Mouse (Mus musculus) heart, postnatal 36 days (tissue): ENCODE measurements around the gene Ccdc80. TPM values are rescaled to one million over a fixed set of nuclear protein-coding genes. Genes with fewer than 3 reads are reported as not detected.

ENCODE experiments used
- DNase-seq, 2 experiments: peaks; one replicate each; pipeline ENCODE4 v3.0.0; 2021 to 2022
- intact Hi-C: fragments of 180-260 bp; cut with DNase I; formaldehyde crosslinking; loops from one replicate; pipeline ENCODE4 v1.15.1; 2025
- total RNA-seq, 2 experiments: library from RNA; stranded (reverse); gene quantifications; 2 replicates each; pipeline ENCODE4 v1.2.3; 2021

Ccdc80 gene
- total RNA-seq: 10 to 100 TPM; 85.3 to 92.6 TPM

DNA sequence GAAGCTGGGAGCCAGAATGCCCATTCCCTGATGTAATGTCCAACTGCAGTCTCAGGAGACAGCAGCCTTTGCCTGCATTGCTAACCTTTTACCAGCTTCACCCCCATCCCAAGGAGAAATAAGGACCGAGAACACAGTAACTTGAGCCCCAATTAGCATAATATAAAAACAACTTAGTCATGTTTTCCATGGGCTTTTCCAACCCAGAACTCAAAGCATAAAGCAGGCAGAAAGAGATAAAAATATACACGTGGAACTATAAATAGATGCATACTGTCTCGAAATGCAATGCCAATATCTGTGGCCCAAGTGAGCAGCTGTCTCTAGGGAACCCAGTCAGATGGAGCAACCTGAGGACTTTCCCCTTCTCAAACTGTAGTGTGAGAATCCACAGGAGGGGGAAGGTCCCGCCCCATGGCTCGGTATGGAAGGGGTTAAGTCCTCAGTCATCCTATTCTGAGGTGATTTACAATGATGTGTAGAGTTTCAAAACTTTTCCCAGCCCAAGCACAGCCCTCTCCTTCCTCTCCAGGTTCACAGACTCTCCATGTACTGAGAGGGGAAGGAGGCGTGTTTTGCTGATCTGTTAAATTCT is at the start of gene Ccdc80:
Ccdc80 (plus strand) TSS at position 266 of the 595 bp plus-strand sequence.
- DNase-seq: peak; percentile 45 to 66
- intact Hi-C loops: loop anchor here (5.0 to 10.0 kb wide), 2 partner anchors 64 to 368 kb away; partner anchors contain the start of genes Atg3, Nepro and Slc35a5

DNA sequence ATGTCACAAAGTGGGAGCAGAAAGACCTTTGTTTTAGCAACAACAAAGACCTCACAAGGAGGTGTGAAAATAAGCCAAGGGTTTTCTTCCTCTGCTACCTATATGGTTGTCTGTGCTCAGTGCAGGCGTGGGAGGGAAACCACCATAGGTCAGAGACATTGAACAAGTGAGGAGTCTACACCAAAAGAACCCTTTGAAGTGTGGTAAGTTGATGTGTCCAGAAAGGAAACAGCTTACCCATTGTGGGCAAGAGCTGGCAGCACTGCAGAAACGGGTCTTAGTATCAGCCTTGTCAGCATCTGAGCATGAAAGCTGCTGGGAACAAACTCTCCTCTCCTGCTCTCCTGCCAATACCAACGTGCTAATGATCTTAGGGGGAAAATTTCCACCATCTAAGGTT is 48.4 kb upstream of the Ccdc80 start:
- intact Hi-C loops: no loop called here

DNA sequence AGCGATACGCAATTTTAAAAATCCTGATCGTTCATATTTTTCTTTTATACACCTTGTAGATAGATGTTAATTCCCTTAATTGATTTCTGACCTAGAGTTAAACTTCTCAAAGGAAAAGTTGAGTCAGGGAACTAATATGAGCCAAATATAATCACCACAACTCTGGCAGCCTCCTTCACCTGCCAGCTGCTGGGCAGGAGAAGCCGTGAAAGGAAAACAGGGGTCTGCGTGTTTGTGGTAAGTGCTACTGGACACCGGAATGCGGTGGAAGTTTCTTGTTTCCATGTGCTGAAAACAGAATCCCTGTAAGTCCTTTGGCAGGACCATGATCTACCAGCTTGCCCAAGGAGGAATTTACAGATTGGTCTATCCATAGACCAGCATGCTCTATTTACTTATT is 36.0 kb upstream of the Ccdc80 start:
- intact Hi-C loops: no loop called here
- DNase-seq: no peak

More for the DNA sequence above, 48.4 kb upstream of the Ccdc80 start:
- DNase-seq: no peak

DNA sequence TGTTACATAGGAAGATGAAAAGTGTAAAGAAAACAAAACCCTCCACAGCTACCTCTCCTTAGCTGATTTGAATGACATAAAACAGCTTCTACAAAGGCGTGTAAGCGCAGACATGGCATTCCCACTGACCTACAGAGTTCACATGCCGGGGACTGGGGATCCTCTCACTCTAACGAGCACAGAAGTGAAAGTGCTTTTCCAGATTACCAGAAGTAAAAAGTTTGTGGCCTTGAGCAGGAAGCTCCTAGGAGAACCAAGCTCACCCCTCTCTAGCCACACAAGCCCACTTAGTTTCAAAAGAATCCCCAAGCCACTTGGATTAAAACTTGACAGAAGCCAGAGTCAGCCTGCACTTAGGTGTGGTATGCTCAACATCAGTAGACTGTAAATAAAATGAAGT is 35.3 kb upstream of the Ccdc80 start:
- no peak for DNase-seq
- intact Hi-C loops: no loop called here

DNA sequence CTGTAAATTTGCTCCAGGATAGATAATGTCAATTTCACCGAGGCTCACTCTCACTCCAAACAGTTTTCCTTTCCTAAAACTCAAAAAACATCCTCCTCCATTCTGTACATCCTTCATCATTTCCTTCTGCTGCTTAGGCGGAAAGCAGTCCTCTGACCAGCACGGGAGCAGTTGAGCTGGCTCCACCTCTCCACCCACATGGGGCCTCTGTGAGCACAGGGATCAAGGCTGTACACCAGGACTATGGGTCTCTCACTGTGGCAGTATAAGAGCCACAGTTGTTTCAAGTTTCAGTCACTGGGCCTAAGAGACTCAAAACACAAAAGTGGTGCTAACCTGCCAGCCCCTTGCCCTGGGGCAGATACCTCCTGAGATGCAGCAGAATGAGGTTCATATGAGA is 32.1 kb upstream of the Ccdc80 start:
- DNase-seq: peak; percentile 8 to 19

DNA sequence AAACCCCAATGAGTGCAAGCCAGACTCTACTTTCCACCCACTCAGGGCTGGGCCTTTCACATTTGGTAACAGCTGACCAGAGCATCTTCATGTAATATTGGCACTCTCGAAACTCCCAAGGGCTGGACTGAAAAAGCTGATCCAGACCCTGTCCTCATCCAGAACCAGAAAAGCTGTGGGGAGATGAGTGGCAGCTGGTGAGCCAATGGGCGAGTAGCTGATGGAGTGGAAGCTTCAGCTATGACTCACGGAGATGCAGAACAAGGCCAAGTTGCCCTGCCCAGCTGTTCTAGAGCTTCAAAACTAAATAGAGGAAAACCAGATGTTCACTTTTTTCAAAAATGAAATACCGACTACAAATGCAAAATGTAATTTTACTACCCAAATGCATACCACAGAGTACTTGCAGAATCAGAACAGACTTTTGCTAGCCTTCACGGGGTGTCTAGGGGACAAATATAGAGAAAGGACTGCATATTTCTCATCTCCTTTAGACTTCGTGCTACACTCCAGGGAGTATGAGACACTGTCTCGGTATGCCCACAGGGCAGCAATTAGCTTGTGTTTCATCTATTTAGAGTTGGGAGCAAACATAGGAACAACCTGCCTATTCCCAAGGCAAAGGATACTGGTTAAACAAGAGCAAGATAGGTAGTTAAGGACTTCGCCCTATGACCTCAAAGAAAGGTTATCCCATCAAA is 22.7 kb upstream of the Ccdc80 start:
- peak; percentile 62 to 64 for DNase-seq
- intact Hi-C loops: no loop called here

More for the DNA sequence above, 32.1 kb upstream of the Ccdc80 start:
- intact Hi-C loops: no loop called here

DNA sequence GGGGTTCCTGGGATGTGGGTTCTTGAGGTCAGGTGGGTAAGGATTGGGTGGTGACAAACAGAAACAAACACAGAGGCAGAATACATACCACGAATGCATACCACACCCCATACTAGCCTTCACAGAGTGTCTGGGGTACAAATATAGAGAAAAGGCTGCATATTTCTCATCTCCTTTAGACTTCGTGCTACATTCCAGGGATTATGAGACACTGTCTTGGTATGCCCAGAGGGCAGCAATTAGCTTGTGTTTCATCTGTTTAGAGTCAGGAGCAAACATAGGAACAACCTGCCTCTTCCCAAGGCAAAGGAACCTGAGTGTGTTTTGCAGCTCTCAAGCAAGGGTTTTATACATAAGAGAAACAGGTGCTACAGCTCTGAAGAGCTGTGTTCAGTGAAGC is 21.8 kb upstream of the Ccdc80 start:
- intact Hi-C loops: no loop called here

DNA sequence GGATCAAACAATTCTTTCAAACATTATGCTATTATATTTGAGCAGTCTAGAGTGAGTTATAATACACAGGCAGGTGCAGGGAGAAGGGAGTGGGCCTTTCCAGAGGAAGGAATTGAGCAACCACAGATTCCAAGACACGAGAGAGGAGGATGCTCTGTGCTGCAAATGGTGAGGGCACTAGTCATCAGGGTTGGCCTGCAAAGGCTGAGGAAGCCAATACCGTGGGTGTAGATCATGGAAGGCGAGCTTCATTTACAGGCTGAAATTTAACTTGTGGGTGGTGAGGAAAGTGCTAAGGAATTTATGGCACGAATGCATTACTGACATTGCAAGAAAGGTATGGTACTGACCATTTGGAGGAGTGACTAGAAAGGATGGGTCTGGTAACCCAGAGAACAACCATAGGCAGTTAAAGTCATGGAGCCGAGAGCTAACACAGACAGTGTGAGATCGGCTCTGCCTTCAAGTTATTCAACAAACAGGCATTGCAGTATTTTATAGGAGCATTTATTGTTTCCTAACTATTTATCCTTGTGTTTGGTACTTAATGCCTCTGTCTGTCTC is 15.6 kb upstream of the Ccdc80 start:
- DNase-seq: no peak
- intact Hi-C loops: loop anchor here (5.0 kb wide), 1 partner anchor 585 kb away; no protein-coding TSS in a partner anchor

More for the DNA sequence above, 21.8 kb upstream of the Ccdc80 start:
- DNase-seq: no peak

DNA sequence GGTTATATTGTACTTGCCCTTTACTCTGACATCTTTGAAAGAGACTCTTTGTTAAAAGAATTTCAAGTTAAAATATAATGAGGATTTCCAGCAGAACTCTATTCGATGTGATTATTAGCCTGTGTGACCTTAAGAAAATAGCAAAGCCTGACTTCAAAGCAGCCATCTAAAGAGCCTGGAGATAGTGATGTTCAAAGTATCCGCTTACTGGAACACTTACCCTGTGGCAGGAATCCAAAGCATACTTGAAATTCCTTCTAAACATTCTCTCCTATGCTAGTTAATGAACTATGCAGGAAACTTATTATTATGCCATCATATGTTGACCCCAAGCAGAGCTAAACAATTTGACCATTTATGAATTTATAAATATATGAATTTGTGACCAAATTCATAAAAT is 13.9 kb upstream of the Ccdc80 start:
- intact Hi-C loops: loop anchor here (5.0 kb wide), 1 partner anchor 587 kb away; no protein-coding TSS in a partner anchor

DNA sequence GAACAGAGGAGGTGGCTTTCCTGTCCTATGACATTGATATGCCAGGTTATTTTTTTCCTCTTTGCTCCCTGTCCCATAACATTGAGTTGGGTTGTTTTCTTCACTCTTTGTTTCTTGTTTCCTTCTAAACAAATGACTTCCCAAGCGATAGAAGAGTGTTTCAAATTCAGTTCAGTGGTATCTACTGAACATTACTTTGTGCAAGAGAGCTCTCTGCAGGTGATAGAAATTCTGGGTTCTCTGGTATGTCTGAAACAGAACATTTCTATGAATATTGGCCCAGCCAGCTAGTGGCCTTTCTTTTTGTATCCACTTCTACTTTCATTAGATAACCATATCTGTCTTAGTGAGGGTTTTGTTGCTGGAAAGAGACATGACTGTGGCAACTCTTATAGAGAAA is 4.4 kb upstream of the Ccdc80 start:
- intact Hi-C loops: loop anchor here (2.0 kb wide), 2 partner anchors 124 to 320 kb away; no protein-coding TSS in a partner anchor
- DNase-seq: no peak

More for the DNA sequence above, 13.9 kb upstream of the Ccdc80 start:
- DNase-seq: no peak

DNA sequence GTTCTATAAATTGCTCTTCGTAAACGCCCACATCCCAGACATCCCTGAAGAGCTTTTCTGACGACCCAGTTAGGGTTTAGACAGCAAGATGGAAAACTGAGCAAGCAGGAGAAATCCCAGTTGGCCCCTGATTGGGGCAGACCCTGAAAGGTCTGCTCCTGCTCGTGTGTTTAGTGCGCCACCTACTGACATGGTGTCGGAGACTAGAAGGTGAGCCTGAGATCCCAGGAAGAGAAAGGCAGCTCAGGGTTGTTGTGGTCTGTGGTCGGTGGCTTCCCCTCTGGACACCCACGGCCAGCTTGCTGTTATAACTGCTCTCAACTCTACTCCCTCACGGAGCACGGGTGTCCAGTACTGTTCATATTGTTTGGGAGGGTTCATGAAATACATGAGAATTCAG is 3.2 kb upstream of the Ccdc80 start:
- intact Hi-C loops: loop anchor here (5.0 to 10.0 kb wide), 2 partner anchors 67 to 365 kb away; partner anchors contain the start of genes Atg3, Nepro and Slc35a5
- DNase-seq: peak; percentile 77 to 82

DNA sequence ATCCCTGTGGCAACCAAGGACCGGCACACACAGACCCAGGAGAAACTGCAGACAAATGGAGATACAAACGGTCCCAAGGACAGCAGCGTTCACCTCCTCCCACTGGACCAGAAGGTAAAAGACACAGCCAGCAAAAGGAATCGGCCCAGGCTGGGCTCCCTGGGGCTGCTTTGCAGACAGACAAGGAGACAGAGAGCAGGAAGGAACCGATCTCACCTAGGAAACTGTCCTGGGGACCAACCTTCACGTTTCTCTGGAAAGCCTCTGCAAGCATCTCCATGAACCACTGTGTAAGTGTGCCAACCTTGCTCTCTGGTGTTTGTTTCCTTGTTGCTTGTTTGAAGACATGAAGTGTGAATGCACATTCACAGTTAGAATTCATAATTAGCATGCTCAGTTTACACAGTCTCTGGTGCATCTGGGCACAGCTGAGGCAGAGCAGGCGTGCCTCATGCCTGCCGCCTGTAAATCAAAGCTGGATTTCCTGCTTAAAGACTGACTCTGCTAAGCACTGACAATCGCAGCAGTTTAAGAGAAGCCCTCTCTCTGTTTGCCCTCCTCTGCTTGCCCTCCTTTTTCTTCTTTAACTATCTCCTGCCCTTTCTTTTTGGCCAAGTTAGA is 1.0 kb downstream of the Ccdc80 start:
- intact Hi-C loops: loop anchor here (5.0 to 10.0 kb wide), 2 partner anchors 63 to 369 kb away; partner anchors contain the start of genes Atg3, Nepro and Slc35a5
- peak; percentile 29 to 51 for DNase-seq

DNA sequence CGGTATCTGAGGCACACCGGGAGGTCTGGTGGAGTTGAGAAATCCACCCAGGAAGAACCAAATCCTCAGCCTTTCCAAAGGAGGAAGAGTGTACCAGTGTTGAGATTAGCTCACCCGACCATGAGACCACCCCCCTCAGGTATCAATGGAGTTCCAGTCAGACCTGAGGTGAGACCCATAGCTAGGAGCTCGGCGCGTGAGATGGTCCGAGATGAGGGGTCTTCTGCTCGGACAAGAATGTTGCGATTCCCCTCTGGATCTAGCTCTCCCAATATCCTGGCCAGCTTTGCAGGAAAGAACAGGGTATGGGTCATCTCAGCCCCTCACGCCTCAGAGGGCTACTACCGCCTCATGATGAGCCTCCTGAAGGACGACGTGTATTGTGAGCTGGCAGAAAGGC is 1.8 kb downstream of the Ccdc80 start:
- intact Hi-C loops: loop anchor here (5.0 to 10.0 kb wide), 2 partner anchors 370 to 1208 kb away; partner anchors contain the start of genes Ccdc191 and Nepro
- DNase-seq: no peak

DNA sequence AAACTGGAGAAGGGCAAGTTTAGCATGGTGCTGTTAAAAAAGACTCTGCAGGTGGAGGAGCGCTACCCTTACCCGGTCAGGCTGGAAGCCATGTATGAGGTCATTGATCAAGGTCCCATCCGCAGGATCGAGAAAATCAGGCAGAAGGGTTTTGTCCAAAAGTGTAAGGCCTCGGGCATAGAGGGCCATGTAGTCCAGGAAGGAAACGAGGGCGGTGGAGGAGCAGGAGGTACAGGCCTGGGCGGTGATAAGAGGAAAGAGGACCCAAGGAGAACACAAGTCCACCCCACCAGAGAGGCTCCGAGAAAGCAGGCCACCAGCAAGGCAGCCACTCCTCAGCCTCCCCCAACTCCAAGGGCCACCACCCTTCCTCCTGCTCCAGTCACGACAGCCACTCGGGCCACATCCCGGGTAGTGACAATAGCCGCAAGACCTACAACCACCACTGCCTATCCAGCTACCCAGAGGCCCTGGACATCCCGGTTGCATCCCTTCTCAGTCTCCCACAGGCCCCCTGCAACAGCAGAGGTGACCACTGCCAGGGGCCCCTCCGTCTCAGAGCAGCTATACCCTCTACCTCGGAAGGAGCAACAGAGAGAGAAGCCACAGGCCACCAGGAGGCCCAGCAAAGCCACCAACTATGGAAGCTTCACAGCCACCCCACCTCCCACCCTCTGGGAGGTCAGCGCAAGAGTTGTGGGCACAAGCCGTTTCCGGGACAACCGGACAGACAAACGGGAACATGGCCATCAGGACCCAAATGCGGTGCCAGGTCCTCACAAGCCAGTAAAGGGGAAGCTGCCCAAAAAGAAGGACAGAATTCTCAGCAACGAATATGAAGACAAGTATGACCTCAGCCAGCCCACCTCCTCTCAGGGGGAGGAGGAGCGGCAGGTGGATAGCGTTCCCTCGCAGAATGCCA is 2.6 kb downstream of the Ccdc80 start:
- intact Hi-C loops: loop anchor here (5.0 to 10.0 kb wide), 2 partner anchors 371 to 1209 kb away; partner anchors contain the start of genes Ccdc191 and Nepro
- DNase-seq: peak; percentile 31

DNA sequence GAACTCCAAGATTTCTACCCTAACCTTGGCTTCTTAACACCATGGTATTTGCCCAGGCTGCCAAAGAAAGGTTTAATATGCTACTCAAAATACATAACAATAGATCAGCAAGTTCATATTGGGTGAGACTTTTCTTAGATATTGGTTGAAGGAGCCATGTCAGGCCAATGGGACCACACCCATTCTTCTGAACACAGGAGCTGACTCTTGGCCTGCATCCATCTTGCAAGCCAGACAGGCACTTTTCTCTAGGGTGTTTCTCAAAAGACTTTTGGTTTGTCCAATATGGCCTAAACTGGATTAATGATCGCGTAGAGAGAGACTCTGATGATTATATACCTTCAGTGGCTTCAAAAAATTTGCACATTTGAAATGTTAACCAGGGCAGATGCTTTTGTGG is 4.3 kb downstream of the Ccdc80 start:
- DNase-seq: peak; percentile 37 to 42

DNA sequence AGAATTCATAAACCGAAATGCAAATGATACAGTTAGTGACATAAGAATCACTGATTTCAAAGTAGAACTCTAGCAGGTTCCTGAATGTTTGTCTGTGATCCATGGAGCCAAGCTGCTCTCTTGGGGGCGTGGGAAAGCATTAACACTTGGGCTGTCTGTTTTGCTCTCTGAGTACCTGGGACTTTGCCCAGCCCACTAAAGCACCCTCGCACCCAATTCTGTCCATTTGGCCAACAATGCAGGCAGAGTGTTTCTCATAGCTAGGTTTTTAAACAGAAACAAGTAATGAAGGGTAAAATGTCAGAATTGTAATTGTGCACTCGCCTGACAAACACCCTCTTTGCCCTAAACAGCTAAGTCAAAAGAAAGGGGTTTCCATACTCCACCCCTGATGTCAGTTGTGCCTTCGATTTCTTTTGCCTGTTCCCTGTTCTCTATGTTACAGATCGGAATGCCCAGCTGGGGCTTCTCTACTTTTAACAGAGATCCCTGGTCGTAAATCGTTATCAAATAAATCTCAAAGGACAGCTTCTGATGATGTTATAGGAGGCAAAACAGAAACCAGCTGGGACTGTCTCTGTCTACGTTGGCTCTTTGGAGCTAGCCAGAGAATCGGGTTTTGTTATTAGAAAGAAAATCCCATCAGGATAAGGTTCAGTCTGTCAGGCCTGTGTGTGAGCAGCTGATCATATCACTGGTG is 5.1 kb downstream of the Ccdc80 start:
- DNase-seq: no peak
- intact Hi-C loops: loop anchor here (2.0 to 10.0 kb wide), 3 partner anchors 22 to 1211 kb away; partner anchors contain the start of genes Ccdc191 and Nepro

More for the DNA sequence above, 4.3 kb downstream of the Ccdc80 start:
- intact Hi-C loops: loop anchor here (5.0 to 10.0 kb wide), 2 partner anchors 373 to 1210 kb away; partner anchors contain the start of genes Ccdc191 and Nepro

DNA sequence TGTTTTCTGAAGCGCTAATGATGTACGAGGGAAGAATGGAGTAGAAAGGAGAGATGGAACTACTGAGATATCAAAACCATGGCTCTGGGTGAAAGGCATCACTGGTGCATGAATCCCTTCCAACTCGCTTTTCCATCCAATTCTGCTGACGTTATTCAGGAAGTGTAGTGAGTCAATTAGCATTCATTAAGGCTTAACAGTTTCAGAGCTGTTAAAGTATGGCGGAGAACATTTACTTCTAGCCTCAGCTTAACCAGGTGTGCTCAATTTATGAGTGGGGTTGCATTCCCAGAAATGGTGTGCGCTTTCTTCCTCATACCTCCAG is 5.6 kb downstream of the Ccdc80 start:
- intact Hi-C loops: loop anchor here (2.0 to 10.0 kb wide), 3 partner anchors 22 to 1212 kb away; partner anchors contain the start of genes Ccdc191 and Nepro
- no peak for DNase-seq

DNA sequence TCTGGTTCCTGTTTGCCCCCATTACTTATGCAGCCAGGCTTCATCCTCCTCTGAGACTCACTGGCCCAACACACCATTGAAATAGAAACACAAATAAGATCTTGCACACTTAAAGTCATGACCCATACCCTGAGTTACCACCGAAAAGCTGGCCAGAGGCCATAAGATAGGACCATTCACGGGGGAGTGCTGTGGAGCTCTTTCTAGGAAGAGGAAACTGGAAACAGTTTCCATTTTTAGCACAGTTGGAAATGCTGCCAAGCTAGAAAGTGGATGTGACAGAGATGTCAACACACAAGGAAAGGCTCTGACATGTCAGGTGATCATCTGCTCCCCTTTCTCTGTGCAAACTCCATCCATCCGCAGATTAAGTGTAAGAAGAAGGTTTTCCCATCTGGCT is 7.7 kb downstream of the Ccdc80 start:
- intact Hi-C loops: no loop called here
- DNase-seq: peak; percentile 21 to 48

DNA sequence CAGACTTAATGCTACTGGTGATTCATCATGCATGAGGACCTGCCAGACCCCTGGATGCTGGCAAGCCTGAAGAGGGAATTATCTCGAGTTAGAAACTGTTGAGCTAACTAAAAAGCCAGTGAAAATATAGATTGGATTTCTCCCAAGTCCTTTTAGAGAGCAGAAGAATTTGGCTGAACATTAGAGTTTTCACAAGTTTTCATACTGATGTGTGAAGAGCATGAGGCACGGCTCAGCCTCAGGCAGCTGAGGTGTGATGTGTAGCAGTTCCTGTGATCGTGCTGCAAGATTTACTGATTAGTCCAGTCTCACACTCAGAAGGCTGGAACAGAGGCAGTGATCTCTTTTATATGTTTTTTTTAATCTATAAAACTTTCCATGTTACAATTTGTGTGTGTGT is 11.8 kb downstream of the Ccdc80 start:
- no peak for DNase-seq
- intact Hi-C loops: no loop called here
